Mouse (Mus musculus) liver, postnatal 0 days (tissue): Measurements from ENCODE around the gene Ndrg2.

Experiments
- CTCF ChIP-seq: sonication (generic); IDR thresholded peaks from 2 replicates; pipeline ENCODE4 v1.5.1; 2016; ENCODE audit warnings: antibody characterized with exemption, low read depth
- EP300 ChIP-seq: IDR thresholded peaks from 2 replicates; pipeline ENCODE4 v1.6.1; 2016; ENCODE audit warnings: antibody characterized with exemption, low read depth, mild to moderate bottlenecking

- TF ChIP-seq EP300, result no peak
- no peak for TF ChIP-seq CTCF
These were observed 16.0 kb upstream of the Ndrg2 start for GRCm38 (mm10) chr14:51929968-51930367.
